Mouse (Mus musculus) kidney, postnatal 36 days (tissue): ENCODE data around the gene Gstk1.

Experiments used
- DNase-seq, 2 experiments: peaks; one replicate each; pipeline ENCODE4 v3.0.0; 2021 to 2022; ENCODE audit warnings: mixed read lengths in 2 of 2

Gene Gstk1

DNA sequence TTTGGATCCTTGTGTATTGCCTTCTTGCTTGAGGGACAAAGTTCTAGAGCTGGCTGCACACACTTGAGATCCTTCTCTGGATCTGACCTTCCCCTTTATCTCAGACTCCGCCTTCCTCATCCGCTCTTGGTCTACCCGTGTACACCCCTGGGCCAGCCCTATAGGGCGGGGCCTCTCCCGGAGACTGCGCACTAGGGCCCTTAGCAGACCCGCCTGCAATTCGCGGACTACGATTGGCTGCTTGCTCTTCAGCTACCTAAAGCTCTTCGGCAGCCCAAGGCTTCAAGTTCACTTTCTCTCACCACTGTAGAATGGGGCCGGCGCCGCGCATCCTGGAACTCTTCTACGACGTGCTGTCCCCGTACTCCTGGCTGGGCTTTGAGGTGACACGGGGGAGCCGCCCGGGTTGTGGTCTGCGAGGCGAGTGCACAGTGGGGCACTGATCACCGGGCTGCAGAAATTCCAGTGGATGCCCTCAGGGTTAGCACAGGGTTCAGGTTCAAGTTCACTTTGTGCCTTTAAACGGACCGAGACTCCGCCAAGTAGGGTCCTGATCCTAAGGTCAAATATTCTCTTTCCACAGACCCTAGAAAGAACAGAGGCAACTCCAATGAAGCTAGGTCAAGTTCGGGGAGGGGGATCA lies at the start of gene Gstk1:
TSS of gene Gstk1 (plus strand) at position 225 of the 643 bp plus-strand sequence.
- DNase-seq, result peak; percentile 92 to 94

DNA sequence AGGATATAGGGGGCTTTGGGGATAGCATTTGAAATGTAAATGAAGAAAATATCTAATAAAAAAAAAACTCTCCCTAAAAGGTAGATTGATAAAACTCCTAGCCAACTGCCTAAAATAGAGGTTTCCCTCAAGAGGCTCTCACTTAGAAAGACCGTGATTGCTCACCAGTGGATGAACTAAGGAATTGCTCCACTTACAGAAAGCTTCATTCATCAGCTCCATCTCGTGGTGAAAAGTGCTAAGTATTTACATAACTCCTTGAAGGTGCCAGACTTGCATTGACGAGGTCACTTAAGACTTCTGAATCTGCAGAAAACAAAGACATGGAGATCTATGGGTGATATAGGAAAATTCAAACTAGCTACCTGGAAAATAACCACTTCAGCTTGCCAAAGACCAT lies 48.0 kb upstream of the Gstk1 start:
- peak; percentile 3 to 18 for DNase-seq

DNA sequence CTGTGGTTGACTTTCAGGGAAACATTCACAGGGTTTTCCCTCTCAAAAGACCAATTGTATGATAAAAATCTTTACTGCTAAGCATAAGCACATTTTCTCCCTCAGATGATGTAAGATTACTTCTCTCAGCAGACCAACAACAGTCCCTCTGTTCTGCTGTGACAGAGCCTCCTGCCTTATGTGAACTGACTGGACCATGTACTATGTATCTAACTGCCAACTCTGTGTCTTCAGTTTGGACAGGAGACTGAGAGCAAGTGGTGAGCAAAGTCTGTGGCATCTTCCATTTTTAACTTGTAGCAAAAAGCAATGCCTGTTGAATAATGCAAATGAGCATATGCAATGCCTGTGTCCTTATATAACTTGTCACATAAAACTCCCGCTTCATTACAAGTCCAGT lies 46.2 kb upstream of the Gstk1 start:
- DNase-seq, result no peak

DNA sequence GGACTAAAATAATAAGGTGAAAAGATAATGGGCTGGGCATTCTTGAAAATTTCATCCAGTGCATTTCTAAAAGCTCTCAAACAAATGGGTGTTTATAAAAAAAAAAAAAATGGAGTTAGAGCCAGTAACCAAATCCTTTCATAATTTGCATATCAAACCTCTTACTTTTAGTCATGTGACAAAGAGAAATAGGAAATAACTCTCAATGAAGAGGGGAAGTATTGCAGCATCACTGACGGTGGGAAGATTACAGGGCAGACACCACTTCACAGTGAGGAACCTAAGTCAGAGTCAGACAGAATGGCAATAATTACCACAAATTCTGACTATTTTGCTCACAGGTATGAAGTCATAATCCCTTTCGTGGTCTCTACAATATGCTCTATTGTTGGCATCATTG lies 30.7 kb upstream of the Gstk1 start, which contains the start of gene Tas2r144:
TSS of gene Tas2r144 (plus strand) at position 301 of the 400 bp plus-strand sequence.
- DNase-seq, result no peak

DNA sequence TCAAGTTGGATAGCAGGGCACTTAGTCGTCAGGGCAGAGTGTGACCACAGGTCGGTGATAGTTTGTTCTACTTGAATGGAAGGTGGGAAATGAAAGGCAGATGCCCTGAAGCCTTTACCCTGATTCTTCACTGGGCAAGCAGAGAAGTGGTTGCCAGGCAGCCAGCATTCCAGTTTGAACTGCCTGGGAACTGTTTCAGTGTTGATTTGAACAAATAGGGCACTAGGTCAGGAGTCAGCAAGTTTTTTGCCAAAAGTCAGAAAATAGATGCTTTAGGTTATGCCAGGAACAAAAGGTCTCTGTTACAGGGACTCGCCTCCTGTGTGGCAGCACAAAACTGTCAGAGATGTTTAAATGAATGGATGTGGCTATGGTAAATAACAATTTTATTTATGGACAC lies 23.4 kb upstream of the Gstk1 start:
- peak; percentile 29 to 59 for DNase-seq

DNA sequence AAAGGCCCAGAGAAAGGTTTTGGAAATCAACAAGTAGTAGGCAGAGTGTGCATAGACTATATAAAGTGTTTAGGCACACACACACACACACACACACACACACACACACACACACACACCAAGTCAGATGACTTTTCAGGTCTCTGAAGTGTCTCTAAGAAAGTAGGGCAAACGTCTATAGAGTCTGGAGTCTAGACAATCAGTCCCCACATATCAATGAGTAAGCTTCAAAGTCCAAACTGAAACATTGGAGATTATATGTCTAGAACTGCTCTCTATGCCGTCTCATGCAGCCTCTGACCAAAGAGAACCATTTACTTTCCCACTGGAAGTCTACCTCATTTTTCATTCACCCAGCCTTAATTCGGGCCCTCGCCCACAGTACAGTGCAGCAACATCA lies 20.7 kb upstream of the Gstk1 start:
- no peak for DNase-seq

DNA sequence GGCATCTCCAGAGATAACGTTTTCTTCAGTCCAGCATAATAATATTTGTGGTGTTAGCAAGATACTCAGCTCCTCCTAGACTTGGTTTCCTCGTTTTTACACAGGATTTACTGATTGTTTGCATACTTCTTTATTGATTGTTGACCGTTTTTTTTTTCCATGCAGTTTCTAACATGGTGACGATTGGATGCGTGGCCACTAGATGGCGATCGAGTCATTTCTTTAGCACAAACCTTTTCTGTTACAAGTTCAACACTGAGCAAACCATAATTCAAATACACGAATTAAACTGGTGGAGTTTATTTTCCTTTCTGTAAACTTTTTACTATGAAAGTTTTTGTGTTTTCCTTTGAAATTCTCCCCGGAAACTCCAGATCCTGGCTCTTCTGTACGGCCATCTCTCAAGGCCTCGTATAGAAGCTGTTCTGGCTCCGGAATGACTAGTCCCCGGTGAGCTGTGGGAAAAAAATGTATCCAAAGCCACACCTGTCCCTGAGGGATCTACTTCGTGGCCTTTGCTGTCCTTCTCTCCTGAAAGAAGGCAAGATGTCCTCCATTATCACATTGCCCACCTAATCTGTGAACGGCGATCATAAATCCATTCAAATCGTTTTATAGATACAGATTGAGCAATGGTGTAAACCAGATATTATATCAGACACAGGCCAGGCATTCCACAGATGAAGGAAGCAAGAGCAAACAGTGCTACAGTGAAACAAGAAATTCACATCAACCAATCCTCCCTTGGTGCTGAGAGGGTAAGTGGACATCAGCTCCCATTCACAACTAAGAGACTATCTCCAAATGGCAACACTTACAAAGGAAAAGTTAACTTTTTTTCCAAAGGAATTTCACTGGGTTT lies 18.3 kb upstream of the Gstk1 start:
- DNase-seq, result peak; percentile 67 to 88

DNA sequence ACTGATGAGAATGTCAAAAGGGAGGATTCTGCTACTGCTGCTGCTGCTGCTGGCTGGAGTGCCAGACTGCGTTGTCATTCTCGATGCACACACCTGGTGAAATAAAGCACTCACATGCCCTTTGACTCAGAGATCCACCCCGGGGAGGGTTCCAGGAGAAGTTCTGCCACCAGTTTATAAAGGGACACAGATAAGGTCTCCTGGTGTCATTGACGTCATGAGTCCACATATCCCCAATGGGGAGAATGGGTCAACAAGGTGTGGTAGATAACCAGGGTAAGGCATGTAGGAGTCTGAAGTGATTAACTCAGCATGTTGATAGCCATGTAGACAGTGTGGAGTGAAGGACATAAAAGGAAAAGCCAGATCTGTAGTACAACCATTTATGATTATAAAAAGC lies 16.1 kb upstream of the Gstk1 start:
- DNase-seq, result no peak

DNA sequence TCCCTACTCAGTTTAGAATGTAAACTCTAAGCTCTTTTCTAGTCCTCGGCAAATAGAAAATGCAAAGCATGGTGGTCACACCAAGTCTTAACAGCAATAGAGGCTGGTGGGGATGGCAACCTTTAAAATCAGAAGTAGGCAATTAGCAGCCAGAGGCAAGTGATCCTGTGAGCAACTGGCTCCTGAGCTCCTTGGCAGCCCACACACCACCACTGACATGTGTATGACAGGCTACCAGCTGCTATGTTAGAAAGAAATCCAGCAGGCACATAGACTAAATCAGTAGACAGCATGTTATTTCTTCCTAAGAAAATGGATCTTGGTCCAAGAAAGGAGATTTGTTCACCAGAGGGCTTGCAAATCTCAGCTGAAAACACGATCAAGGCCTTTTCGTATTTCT lies 14.5 kb upstream of the Gstk1 start:
- no peak for DNase-seq

DNA sequence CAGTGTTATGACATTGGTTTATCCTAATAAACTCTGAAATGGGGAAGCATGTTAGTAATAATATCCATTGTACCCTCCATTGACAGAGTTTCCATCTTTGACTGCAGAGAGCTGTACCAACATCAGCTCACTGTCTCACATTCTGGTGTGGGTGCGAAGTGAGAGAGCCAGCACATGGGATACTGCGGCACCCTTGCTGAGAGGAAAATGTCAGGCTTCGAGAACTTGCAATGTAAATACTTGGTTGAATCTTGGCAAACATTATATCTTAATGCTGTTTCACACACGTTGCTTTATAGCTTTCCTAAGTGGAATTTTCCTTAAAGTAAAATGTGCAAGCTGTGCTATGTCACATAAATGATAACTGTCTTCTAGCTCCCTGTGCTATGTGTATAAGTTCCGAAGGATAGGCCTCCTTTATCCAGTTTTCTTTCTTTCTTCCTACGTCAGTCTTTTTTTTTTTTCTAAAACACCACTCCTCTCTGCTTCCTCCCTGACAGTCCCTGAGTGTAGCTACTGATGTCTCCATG lies 8.4 kb upstream of the Gstk1 start:
- DNase-seq, result no peak

DNA sequence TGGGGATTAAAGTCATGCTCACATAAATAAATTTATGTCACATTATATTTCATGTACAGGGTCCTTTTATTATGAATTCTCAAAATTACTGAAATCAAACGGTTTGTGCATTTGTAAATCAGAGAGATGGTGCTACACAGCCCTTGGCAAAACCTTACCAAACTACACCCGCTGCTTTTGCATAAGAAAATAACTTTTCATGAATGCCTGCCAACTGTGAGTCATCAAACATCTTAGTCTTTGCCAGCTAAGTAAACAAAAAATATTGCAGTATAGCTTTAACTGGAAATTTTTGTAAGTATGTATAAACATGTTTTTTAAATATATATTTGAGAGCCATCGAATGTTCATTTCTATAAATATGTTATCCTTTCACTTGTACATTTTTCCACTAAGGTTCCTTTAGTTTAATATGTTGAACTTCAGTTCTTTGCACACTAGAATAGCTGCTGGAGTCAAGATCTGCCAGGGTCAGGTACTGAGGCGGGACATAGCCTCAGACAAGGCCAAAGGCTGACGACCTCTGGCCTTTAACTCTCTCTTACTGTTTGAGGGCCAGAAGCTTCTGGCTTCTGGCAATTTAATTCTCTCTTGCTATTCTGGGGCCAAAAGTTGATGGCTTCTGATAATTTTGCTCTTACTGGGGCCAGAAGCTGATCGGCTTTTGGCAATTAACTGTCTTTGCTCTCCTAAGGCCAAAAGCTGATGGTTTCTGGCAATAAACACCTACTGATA lies 4.3 kb upstream of the Gstk1 start:
- peak; percentile 21 to 33 for DNase-seq

DNA sequence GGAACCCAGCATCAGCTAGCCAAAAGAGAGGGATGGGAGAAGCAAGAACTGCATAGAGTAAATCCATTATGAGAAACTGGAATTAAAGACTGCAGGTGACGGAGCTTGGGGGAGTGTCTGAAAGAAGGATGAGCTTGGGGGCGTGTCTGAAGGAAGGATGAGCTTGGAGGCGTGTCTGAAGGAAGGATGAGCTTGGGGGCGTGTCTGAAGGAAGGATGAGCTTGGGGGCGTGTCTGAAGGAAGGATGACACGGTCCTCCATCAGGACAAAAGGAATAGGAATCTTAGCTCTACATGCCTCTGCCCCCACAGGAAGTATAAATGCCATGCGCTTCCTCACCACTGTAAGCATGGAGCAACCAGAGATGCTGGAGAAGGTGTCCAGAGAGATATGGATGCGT lies 1.4 kb downstream of the Gstk1 start:
- peak; percentile 54 to 67 for DNase-seq

DNA sequence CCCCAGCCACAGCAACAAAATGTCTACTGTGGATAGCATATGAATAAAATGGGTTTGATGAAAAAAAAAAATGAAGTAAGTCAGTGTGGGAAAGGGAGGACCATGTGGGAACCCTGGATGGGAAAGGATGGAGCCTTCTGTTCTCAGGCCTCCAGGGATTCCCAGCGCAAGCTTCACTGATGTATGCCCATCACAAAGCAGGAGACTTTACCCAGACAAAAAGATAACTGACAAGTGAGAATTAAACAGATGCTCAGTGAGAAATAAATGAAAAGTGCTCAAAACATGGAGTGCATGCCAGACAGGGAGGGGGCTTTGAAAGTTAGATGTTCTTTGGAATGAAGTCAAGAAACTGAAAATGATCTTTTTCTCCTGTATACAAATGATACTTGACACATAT lies 2.2 kb downstream of the Gstk1 start:
- no peak for DNase-seq

DNA sequence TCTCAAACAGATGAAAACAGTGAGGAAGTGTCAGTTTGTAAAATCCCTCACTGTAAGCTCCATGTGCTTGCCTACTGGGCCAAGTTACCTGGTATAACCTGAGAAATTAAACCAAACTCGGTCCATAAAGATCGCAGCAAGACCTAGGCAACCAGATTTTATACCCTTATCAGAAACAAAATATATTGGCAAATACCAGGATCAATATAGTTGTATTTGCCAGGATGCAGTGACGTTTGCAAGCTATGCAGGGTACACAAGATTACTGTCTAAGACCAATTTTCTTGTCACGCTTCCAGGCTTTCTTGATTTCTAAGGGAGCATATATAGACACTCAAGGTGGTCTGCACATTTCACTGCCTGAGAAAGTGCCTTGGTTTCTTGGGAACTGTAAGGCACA lies 6.1 kb downstream of the Gstk1 start:
- DNase-seq, result no peak

DNA sequence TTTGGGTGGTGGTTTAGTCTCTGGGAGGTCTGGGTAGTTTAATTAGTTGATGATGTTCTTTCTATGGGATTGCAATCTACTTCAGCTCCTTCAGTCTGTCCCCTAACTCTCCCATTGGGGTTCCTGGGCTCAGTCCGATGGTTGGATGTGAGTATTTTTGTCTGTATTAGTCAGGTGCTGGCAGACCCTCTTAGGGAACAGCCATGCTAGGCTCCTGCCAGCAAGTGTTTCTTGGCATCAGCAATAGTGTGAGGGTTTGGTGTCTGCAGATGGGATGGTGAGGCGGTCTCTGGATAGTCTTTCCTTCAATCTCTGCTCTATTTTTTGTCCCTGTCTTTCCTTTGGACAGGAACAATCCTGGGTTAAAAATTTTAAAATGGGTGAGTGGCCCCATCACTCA lies 7.4 kb downstream of the Gstk1 start:
- DNase-seq, result no peak

DNA sequence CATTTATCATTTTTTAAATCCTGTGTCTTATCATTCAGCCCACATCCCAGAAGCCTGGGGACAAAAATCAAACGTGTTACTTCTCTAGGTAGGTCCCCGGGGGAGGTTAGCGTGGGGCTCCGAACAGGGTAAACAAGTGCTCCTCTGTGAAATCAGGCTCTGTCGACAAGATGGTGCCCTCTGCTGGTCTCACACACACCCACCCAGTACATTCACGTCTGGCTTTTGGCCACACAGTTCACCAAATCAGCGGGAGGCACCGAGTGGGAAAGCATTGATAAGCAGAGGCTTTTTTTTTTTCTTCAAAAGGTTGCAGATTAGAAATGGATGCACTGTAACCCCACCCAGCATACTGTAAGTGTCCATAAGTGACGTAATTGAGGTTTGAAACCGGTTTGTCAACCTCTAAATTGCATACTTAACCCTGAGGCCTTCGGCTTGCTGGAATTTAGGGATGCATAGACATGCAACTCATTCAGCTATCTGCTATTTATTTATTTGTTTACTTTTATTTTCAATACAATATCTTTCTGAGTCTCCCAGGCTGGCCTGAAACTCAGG lies 11.6 kb downstream of the Gstk1 start:
- DNase-seq, result peak; percentile 78 to 86

DNA sequence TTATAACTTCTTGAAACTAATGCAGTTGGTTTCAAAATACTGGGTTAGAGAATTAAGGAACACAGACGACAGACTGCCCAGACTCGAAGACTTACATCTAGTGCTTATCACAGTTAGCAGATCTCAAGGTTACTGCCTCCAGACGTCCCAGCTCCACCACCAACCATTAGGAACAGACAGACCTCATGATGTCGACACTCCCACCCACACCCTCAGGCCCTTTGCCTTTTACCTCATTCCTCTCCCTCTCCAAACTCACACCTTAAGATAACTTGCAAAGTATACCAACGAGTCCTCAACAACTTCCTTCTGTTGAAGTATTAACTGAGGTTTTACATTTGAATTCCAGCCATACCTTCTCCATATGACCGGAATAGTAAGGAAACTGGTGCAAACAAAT lies 14.7 kb downstream of the Gstk1 start:
- no peak for DNase-seq

DNA sequence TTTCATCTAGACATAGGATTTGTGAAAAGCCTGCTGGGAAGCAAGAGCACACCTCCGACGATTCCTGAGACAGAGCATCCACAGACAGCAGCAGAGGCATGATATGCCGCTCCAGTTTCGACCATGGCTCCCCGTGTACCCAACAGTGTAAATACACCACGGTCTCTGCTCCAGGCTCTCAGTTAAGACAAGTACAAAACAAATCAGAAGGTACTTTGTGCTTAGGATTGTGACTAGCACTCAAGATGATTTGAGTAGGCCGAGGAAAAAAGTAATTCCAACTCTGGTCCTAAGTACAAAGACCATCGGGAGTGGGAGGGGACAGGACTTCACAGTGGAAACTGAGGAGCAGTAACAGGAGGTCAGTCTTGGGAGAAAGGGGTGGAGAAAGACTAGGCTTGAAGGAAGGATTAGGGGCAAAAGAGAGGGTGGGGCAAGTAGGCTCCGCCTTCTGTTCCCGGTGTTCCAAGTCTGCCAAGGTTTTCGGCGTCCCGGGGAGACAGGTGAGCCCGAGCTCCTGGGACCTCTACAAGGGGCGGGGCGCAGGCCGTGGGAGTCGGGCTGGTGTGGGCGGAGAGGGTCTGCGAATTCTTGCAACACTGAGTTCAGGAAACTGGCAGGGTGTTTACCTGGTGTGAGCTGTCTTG lies 15.9 kb downstream of the Gstk1 start, which contains the start of gene Tmem139:
TSS of gene Tmem139 (plus strand) at position 447 of the 647 bp plus-strand sequence.
- DNase-seq, result peak; percentile 81 to 89

DNA sequence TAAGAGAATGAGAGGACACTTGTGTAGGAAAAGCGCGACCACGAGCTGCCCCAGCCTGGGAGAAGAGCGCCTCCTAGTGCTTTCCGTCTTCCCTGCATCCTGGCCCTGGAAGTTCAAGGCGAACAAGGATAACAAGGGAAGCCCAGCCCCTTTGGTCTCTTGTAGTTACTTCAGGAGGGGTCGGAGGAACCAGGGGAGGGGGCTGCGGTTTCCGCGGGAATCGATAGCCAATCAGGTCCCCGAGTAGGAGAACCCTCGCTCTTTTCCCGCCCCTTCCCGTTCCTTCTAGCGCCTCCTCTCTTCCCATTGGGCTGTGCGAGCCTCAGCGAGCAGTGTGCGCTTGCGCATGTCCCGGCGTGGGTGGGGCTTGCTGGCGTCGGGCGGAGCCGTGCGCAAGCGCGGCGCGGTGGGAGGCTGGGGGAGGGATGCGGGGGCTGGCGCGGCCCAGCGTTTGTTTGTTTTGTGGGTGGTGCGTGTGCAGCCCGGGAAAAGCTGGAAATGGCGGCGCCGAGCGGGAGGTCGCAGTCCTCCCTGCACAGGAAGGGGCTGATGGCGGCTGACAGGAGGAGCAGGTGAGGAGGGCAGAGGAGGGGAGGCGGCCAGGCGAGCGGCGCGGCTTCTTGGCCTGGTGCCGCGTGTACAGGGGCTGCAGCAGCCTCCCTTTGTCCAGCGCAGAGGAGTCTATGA lies 19.0 kb downstream of the Gstk1 start, which contains the start of gene Casp2:
TSS of gene Casp2 (plus strand) at position 360 of the 687 bp plus-strand sequence.
- peak; percentile 99 for DNase-seq

DNA sequence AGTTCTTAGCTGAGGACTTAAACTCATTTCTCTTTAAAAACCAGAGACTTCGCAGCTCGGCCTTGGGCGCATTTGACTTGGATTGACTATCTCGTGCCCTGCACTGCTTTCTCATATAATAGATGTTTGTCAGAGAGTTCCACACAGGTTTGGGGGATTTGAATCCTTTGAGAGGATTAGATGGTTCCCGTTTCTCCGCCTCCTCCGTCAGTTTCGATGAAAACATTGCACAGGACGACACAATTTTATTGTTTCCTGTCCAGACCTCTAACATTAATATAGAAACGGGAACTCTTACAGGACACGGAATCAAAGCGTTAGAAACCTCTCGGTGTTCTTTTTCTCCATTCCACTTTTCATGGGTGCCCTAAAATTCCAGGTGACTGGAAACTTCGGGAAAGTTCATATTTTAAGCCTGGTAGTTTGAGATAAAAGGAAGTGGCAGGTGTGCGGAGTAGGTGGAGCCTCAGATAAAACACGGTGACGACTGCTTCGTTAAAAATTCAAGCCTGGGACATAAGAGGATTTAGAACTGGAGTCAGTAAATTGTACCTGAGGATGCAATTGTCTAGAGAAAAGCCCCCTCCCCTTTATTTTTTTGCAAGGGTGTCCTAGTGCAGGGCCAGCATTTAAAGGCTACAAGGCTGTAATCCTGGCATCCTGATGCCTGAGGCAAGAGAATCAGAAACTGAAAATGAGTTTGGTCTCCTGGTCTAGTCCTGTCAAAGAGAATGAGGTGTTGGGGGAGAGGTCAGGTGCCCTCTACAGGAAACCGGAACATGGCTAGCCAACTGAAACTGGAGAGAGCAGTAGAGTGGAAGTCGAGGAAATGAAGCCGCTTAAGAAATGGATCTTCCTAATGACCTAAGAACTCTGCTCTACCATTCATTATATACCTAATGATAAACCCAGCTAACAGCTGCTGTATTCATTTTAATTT lies 19.9 kb downstream of the Gstk1 start:
- no peak for DNase-seq
